Mouse (Mus musculus) cerebellum, adult 8-10 months (tissue): ENCODE data around the gene Pcyt1a.
"Not testable (repeated sequence)": the region's sequence is repeated elsewhere in the genome, so short reads cannot be mapped to it uniquely, and the experiment has no call there.

Experiments used
- DNase-seq: peaks from one replicate; pipeline ENCODE4 v3.0.0; 2022

Gene Pcyt1a

DNA sequence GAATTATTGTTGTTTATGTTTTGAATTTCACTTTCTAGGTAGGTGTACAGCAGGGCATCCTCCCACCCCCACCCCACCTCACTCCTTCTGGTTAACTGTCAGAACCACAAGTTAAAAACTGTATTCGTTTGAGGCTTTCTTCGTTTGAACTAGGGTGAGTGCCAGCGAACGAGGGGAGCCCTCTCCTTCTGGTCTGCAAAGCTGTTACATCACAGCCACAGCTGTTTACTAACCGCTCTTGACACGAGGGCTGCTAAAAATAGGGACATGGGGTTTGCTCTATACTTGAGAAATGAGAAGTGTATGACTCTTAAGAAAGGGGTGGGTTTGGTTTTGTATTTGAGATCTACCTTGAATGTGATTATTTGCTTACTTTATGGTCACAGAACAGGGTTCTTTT lies 3.3 kb downstream of the Pcyt1a start:
- DNase-seq, result no peak

DNA sequence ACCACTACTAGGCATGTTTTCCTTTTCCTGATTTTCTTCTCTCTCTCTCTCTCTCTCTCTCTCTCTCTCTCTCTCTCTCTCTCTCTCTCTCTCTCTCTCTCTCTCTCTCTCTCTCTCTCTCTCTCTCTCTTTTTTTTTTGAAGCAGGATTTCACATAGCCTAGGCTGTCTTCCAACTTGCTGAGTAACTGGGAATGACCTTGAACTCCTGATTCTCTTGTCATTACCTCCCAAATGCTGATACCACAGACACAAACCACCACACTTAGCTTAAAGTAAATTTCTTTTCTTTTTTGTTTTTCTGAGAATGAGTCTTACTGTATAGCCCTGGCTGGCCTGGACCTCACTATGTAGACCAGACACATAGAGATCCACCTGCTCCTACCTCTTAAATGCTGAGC lies 4.0 kb downstream of the Pcyt1a start:
- no peak for DNase-seq

DNA sequence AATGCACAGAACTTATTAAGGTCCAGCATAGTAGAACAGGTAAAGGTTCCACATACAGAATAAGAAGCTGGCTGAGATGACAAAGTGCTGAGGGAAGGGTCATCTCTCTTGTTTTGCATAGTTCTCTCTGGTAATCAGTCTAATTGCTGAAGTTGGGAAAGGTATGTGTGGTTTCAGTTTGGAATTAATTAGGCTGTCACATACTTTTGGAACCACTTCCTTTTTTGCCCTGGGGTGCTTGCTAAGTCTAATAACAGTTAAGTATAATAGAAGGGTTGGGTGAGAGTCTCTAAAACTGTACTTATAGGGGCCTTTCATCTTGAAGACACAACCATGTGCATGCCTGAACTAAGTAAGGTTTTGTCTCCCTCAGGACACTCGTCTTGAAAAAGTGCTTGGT lies 5.9 kb downstream of the Pcyt1a start:
- no peak for DNase-seq

DNA sequence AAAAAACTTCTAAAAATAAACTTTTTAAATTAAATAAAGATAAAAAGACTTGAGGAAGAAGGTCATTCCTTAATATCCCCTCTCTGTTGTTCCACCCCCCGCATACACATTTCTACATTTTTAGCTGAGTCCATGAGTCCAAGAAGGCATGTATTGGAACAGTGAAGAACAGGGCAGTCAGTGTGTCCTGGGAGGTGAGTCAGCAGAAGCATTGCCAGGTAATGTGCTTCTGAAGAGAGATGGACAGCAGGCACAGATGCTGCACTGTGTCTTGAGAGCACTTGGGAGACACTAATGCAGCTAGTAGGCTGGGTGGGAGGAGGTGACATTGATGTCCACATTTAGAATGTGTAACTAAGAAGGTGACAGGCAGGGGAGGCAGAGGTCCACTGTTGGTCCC lies 6.5 kb downstream of the Pcyt1a start:
- no peak for DNase-seq

DNA sequence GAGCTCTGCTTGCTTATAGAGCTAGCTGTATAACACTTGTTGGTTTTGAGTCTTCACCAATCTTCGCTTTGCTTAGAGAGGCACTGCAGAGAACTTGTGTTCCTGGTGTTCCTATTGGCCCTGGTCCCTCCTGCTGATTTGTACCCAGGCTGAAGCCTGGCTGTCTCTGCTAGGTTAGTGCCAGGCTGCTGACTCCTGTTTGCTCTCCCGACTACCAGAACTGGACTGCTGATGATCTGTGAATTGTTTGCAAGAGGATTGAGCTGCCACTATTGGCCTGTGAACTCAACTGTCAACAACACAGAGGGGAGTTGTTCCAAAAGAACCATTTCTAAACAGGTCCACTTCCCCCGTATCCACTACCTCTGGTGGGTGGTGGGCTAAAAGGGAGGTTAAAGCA lies 10.7 kb downstream of the Pcyt1a start:
- no peak for DNase-seq

- not testable (repeated sequence) for DNase-seq
Measured at GRCm38 (mm10) chr16:32444615-32445014, 13.9 kb downstream of the Pcyt1a start.

GRCm38 (mm10) chr16:32445558-32445957 lies 14.8 kb downstream of the Pcyt1a start:
- no peak for DNase-seq

GRCm38 (mm10) chr16:32446563-32447138 lies 15.9 kb downstream of the Pcyt1a start:
- no peak for DNase-seq

DNA sequence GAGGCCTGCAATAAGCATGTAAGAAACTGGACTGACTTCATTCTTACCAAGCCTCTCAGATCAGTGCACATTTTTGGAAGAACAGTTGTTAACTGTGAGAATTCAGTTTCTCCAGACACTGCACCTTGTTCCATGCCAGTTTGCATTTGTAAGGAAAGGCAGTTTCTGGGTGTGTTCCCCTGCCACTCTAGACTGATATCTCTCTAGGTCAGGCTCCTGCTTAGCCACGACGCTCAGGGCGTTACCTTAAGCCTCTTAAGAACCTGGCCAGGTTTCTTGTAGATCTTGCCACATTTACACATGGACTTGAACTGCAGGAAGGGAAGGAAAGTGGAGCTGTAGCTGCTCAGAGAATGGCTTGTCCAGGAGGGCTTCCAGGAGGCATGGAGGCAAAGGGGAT lies 18.9 kb downstream of the Pcyt1a start:
- DNase-seq, result no peak

DNA sequence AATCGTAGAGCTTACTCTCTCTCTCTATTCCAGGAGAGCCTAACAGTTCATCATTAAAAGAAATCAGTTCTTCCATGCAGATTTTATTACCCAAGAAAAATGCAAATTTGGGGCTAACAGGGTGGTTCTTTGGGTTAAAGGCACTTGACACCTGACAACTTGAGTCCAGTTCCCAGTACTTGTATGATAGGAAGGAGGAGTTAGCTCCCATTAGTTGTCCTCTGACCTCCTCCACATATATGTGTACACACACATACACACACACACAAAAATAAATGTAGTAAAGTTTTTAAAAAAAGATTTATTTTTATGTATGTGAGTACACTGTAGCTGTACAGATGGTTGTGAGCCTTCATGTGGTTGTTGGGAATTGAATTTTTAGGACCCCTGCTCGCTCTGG lies 19.4 kb downstream of the Pcyt1a start:
- DNase-seq, result no peak

DNA sequence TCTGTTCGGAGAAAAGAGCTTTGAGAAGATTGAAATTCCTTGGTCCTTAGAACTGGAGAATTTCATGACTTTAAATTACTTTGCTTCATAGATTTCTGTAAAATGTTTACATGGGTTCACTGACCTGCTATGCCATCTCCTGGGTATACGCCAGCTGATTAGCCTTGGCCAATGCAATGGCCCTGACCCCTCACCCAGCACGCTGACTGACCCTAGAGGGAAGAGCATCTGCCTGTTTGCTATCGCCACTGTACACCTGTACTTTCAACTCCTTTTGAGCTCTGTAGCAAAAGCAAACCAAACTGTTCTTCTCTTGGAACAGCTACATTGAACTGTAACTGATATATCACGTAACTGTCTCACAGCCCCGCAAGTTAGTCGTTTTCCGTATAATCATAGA lies 22.4 kb downstream of the Pcyt1a start:
- DNase-seq, result no peak

DNA sequence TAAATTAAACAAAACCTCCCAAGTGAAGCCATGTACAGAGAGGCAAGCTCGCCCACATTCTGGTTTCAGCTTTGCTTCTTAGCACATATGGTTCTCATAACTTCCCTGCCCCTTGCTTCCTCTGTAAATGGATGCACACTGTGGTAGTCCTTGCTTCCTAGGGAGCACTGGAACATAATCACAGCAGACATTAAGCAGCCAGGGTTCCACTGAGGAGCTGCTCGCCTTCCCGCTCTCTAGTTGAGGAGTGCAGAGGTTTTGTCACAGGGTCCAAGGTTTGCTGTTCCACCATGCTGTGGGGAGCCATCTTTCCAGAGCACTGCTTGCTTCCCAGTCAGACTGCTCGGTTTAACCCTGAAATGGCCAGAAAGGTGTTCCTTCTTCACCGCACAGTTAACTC lies 23.9 kb downstream of the Pcyt1a start:
- no peak for DNase-seq

- DNase-seq, result no peak
Measured at GRCm38 (mm10) chr16:32456086-32456485, 25.4 kb downstream of the Pcyt1a start.

GRCm38 (mm10) chr16:32456761-32457160 lies 26.0 kb downstream of the Pcyt1a start:
- no peak for DNase-seq

- peak; percentile 53 for DNase-seq
Measured at GRCm38 (mm10) chr16:32457589-32458386, 27.1 kb downstream of the Pcyt1a start.

GRCm38 (mm10) chr16:32460518-32460917 lies 29.8 kb downstream of the Pcyt1a start:
- DNase-seq, result no peak

DNA sequence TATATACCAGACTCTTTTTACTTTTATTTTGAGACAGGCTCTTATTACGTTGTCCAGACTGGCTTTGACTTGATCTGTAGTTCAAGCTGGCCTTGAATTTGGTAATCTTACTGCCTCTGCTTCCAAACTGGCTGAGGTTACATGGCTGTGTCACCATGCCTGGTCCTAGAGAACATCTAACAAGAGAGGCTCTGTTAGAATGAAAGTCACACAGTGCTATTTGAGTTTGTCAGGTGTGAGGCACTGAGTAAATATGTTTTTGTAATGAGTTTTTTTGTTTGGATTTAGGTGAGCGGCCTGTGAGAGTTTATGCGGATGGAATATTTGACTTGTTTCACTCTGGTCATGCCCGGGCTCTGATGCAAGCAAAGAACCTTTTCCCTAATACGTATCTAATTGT lies 31.0 kb downstream of the Pcyt1a start:
- DNase-seq, result no peak

DNA sequence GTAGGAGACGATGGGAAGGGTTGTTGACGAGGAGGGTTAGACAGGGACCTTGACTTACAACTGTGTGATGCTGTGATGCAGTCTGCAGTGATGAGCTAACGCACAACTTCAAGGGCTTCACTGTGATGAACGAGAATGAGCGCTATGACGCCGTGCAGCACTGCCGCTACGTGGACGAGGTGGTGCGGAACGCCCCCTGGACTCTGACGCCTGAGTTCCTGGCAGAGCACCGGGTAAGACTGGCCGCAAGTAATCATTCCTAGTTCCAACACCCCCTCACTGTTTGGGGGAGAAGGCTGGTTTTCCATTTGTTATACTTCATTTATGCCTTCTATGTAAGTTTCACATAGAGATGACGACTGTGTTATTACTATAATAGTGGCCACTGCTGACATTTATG lies 32.2 kb downstream of the Pcyt1a start:
- DNase-seq, result no peak

GRCm38 (mm10) chr16:32463426-32463825 lies 32.7 kb downstream of the Pcyt1a start:
- DNase-seq, result no peak

- DNase-seq, result no peak
Measured at GRCm38 (mm10) chr16:32464908-32465307, 34.2 kb downstream of the Pcyt1a start.

DNA sequence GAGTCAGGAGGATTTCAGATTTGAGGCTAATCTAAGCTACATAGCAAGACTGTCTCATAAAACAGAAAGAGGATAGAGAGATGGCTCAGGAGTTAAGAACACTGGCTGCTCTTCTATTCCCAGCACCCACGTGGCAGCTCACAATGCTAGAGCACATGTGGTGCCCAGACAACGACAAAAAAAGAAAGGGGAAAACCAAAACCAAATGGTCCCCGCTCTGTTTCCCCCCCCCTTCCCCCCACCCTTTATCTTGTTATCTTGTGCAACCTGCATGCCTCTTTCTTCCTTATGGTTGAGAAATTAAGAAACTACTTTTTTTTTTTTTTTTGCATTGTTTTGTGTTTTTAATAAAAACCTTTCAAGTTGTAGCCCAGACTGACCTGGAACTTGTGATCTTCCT lies 37.8 kb downstream of the Pcyt1a start:
- DNase-seq, result no peak

GRCm38 (mm10) chr16:32469404-32470105 lies 38.8 kb downstream of the Pcyt1a start:
- no peak for DNase-seq

GRCm38 (mm10) chr16:32472276-32473015 lies 41.7 kb downstream of the Pcyt1a start:
- no peak for DNase-seq
